Mouse (Mus musculus) thymus, adult 2 months (tissue): ENCODE measurements around the gene Antxr2.

Experiments
- CTCF ChIP-seq: fragments of 200-500 bp; IDR thresholded peaks from 2 replicates; pipeline ENCODE4 v1.5.1; 2012; ENCODE audit warnings: mild to moderate bottlenecking, control low read depth, low read length, moderate library complexity, borderline replicate concordance; ENCODE audit not compliant: control insufficient read depth, poor library complexity, insufficient read depth; ENCODE audit errors: extremely low read depth
- POLR2A ChIP-seq: fragments of 200-500 bp; IDR thresholded peaks from 2 replicates; pipeline ENCODE4 v1.6.1; 2012; ENCODE audit warnings: mild to moderate bottlenecking, low read length, control low read depth, moderate library complexity; ENCODE audit not compliant: control insufficient read depth, poor library complexity, insufficient read depth; ENCODE audit errors: extremely low read depth

- TF ChIP-seq POLR2A = no peak
- no peak for TF ChIP-seq CTCF
Observed at GRCm38 (mm10) chr5:97901096-97901495, 129.7 kb downstream of the Antxr2 start.
